Mouse (Mus musculus) ovary, postnatal 36 days (tissue): ENCODE results near the gene Zfp948.

ENCODE experiments used
- DNase-seq: peaks from one replicate; pipeline ENCODE4 v3.0.0; 2022; ENCODE audit warnings: low spot score, mixed read lengths

Gene Zfp948

GRCm38 (mm10) chr17:21566728-21567349, at the start of gene Zfp948:
Gene Zfp948, plus strand, starts transcription at chr17:21567008.
- DNase-seq: peak; percentile 75

GRCm38 (mm10) chr17:21517130-21517671, 49.6 kb upstream of the Zfp948 start:
- DNase-seq: no peak

- no peak for DNase-seq
Observed at GRCm38 (mm10) chr17:21526270-21526669, 40.5 kb upstream of the Zfp948 start.

- DNase-seq: no peak
Observed at GRCm38 (mm10) chr17:21530645-21531330, 36.0 kb upstream of the Zfp948 start.

- peak; percentile 19 for DNase-seq
Observed at GRCm38 (mm10) chr17:21531621-21532020, 35.2 kb upstream of the Zfp948 start.

- peak; percentile 73 for DNase-seq
Observed at GRCm38 (mm10) chr17:21532101-21532951, 34.5 kb upstream of the Zfp948 start.

- DNase-seq: no peak
Observed at GRCm38 (mm10) chr17:21533961-21534360, 32.8 kb upstream of the Zfp948 start.

GRCm38 (mm10) chr17:21534460-21535095, 32.2 kb upstream of the Zfp948 start:
- DNase-seq: no peak

- DNase-seq: peak; percentile 64
Observed at GRCm38 (mm10) chr17:21535096-21536001, 31.5 kb upstream of the Zfp948 start, which contains the start of gene Zfp52. Gene Zfp52, plus strand, starts transcription at chr17:21535539.

- no peak for DNase-seq
Observed at GRCm38 (mm10) chr17:21536096-21536495, 30.7 kb upstream of the Zfp948 start.

- no peak for DNase-seq
Observed at GRCm38 (mm10) chr17:21536676-21537075, 30.1 kb upstream of the Zfp948 start.

GRCm38 (mm10) chr17:21557831-21558230, 9.0 kb upstream of the Zfp948 start:
- no peak for DNase-seq

- no peak for DNase-seq
Observed at GRCm38 (mm10) chr17:21566220-21566619, 588 bp upstream of the Zfp948 start.

- no peak for DNase-seq
Observed at GRCm38 (mm10) chr17:21567696-21568095, 888 bp downstream of the Zfp948 start.

GRCm38 (mm10) chr17:21579080-21579479, 12.3 kb downstream of the Zfp948 start:
- no peak for DNase-seq

GRCm38 (mm10) chr17:21579493-21580175, 12.8 kb downstream of the Zfp948 start:
- DNase-seq: no peak

- DNase-seq: no peak
Observed at GRCm38 (mm10) chr17:21585521-21585920, 18.7 kb downstream of the Zfp948 start.

- no peak for DNase-seq
Observed at GRCm38 (mm10) chr17:21616356-21616755, 49.5 kb downstream of the Zfp948 start.

- DNase-seq: no peak
Observed at GRCm38 (mm10) chr17:21617352-21617751, 50.5 kb downstream of the Zfp948 start.

GRCm38 (mm10) chr17:21623647-21624046, 56.8 kb downstream of the Zfp948 start:
- DNase-seq: no peak
